Mouse (Mus musculus): ENCODE data around the gene Fance.

DNA sequence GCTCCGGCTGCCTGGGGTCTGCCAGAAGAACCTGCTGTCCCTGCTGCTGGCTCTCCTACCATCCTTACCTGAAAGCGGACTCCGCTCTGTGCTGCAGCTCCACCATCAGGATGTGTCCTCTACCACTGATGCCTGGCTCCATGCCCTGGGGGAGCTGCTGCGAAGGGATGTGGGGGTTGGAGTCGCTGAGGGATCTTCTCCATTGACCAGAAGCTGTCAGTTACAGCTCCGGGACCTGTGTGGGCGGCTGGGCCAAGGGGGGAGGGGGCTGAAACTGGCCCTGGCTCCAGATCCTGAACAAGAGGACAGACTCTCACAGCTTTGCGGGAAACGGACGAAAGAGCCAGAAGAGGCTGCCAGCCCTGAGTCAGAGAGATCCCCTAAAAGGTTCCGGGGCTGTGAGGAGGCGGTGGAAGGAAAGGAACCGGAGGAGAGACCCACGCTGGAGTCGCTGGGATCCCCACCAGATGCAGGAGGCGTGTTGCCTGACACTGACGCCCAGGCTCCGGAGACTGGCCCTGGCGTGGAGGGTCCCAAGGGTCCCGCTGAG lies 2.4 kb downstream of the Fance start:
- no peak for TF ChIP-seq CTCF (IDR thresholded peaks at IDR 0.05; ENCODE audit: low read depth, low read length)
- no peak for TF ChIP-seq POLR2A (IDR thresholded peaks at IDR 0.05; ENCODE audit: borderline replicate concordance, low read depth, low read length)
